Mouse (Mus musculus): ENCODE results near the gene Nedd4.

Nedd4 gene

GRCm38 (mm10) chr9:72722622-72723021, 60.5 kb downstream of the Nedd4 start:
- in situ Hi-C loops (cut with MboI) = no loop called here

DNA sequence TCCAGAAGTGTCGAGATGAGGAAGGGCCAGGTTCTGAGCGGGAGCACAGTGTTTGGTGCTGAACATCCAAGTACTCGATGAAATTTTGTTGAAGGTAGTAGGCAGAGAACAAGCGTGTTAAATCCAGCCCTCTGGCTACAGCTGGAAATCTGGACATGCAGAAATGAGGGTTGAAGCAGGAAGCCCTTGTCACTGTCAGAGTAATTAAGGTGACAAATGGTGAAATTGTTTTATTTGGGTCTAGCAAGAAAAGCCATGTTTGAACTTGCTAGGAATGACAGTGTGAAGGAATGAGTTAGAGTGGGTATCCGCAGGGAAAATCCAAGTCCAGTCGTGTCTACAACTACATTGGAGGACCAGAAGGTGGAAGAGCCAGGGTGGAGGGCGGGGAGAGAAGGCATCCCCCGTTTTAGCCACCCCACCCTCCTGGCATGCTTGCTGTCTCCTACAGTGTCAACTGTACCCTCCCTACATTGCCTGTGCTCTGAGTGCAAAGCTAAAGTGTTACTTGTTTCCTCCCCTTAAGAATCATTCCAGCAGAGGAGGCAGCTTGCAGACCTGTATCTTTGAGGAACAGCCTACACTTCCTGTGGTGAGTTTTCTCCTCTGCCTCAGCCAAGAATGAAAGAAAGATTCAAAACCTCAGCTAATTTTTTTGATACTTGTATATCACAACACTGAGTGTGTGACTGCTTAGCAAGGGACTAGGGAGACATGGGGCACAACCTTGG, 62.5 kb downstream of the Nedd4 start:
- in situ Hi-C loops (cut with MboI) = no loop called here

GRCm38 (mm10) chr9:72733966-72734365, 71.8 kb downstream of the Nedd4 start:
- in situ Hi-C loops (cut with MboI) = no loop called here

DNA sequence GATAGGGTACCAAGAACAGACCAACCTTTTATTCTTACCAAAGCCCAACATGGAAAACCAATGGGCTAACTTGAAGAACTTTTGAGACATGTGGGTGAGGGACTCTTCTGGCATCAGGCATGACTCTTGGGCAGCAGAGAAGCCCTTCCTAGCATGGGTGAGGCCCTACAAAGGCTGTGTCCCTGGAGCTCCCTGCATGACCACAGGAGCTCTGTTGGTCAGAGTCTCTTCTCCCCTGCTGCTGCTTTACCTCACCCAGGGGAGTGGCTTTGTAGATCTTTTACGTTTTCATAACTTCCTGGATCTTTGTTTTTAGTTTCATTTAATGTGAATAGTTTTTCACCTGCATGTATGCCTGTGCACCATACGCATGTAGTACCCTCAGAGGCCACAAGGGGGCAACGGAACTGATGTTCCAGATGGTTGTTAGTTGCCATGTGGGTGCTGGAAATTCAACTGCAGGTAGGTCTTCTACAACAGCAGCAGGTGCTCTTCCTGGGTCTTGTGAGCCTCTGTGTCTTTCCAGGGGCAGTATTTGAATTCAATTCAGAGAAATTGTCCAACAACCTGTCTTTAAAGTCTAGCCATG, 73.8 kb downstream of the Nedd4 start:
- in situ Hi-C loops (cut with MboI) = no loop called here

DNA sequence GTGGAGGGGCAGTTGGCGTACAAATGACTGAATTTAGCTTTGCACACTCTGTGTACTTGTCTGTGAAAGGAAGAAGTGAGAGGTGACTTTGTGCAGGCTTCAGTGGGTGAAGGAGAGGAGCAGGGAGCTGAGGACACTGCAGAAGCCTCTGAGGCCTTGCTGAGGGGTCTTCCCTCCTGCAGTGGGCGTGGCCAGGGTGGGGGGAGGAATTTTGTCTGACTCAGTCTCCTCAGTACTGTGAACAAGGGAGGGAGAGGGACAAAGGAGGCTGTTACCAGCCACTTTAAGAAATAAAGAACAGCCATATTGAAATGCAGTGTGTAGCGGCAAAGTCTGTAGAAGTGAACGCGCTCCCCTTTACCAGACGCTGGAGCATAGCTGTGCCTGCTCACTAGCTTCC, 79.1 kb downstream of the Nedd4 start:
- in situ Hi-C loops (cut with MboI) = no loop called here

DNA sequence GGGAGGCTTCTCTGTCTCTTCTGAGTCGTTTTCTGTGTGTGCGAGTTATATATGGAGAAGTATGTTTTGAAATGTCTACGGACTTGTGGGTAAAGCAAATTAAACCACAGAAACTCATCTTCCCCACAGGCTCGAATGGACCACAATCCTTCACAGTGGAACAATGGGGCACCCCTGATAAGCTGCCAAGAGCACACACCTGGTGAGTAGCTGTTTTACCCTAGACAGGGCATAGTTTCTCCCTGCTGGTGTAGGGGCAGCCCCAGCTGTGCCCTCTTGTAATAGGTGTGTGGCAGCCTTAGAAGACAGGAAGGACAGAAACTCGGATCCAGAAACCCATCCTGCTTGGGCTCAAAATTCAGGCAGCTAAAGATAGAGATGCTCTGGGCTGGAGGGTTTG, 84.1 kb downstream of the Nedd4 start:
- in situ Hi-C loops (cut with MboI) = no loop called here

- in situ Hi-C loops (cut with MboI) = loop anchor here (25.0 kb wide), 1 partner anchor 337 kb away; no protein-coding TSS in a partner anchor
Measured at GRCm38 (mm10) chr9:72750272-72750671, 88.1 kb downstream of the Nedd4 start.

DNA sequence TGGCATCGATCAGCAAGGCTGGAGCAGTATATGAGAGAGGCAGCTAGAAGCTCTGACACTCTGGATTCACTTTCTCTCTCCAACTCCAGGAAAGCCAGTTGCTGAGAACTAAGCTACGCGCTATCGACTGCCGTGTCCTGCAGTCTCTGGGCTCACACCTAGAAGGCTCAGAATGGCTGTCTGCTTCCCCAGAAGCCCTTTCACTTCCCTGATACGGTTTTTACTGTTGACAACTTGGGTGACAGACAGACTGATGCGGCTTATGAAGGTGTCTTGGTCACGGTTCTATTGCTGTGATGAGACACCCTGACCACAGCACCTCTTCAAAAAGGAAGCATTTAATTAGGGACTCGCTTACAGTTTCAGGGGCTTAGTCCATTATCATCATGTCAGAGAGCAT, 90.5 kb downstream of the Nedd4 start:
- in situ Hi-C loops (cut with MboI) = loop anchor here (25.0 kb wide), 1 partner anchor 335 kb away; no protein-coding TSS in a partner anchor

DNA sequence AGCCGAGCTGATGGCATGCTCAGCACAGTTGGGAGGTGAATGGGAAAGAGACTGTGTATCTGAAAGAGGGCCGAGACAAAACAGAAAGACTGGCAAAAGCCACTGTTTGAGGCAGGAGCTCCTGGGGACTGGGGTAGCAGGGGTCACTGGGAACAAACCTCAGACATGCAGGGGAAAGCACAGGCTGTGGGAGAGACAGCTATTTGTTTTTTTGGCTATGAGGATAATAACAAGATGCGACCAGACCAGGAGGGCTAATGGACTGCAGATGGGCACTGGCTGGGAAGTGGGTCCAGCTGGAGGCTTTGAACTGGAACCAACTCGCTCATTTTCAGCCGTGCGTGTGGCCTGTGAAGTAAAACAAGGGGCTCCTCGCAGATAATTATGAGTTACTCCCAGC, 91.6 kb downstream of the Nedd4 start:
- in situ Hi-C loops (cut with MboI) = loop anchor here (25.0 kb wide), 1 partner anchor 334 kb away; no protein-coding TSS in a partner anchor

- in situ Hi-C loops (cut with MboI) = loop anchor here (25.0 kb wide), 1 partner anchor 330 kb away; no protein-coding TSS in a partner anchor
Measured at GRCm38 (mm10) chr9:72757143-72757542, 95.0 kb downstream of the Nedd4 start.

- in situ Hi-C loops (cut with MboI) = loop anchor here (25.0 kb wide), 1 partner anchor 329 kb away; no protein-coding TSS in a partner anchor
Measured at GRCm38 (mm10) chr9:72758705-72759131, 96.6 kb downstream of the Nedd4 start.

DNA sequence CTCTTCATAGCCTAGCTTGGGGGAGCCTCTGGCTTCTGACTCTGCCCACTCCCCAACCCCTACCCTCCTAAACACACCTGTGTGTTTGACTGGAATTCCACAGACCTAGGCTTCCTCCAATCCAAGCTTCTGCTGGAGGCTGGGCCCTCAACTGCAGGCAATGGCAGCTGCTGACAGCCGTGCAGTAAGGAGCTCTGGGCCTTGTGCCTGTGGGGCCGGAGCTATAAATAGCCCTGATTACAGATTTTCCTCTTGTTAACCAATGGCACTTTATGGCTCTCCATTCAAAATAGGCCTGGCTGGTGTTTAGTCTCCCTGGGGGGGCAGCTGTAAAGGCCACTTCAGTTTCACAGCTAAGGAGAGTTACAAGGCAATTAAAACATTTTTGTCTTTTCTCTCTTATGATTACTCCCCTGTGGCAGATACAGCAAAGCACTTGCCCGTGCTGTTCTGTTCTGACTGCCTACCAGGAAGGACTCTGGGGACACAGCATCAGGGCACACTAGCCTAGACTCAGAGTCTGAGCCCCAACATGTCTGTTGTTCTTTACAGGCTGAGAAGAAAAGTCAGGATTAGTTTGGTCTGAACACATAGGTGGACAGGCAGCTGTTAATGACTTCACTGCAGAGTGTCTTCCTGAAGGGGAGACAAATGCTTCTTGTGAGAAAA, 101.0 kb downstream of the Nedd4 start:
- in situ Hi-C loops (cut with MboI) = loop anchor here (10.0 to 25.0 kb wide), 2 partner anchors 122 to 324 kb away; no protein-coding TSS in a partner anchor

DNA sequence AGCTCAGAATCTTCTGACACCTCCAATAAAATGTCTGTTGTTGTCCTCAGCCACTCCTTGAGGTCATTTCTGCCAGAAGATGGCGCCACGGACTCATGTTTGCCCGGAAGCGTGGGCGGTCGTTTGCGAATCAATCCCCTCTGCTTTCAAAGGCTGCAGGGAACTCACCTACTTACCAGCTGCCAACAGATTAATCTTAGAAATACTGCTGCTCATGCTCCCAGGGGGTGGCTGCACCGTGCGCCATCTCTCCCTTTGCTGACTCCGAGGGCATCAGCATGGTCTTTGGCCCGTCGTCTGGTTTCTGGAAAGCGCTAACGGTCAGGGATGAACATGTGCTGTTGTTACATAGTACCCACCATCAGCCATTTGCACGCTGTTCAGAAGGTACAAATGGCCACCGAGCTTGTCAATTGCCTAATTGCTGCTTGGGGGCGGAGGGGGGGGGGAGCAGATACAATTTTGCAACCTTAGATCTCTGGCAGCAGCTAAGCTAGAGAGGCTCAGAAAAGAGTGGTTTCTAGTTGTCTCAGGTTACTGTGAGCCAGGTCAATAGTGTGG, 104.7 kb downstream of the Nedd4 start:
- in situ Hi-C loops (cut with MboI) = loop anchor here (10.0 to 25.0 kb wide), 2 partner anchors 118 to 320 kb away; no protein-coding TSS in a partner anchor

GRCm38 (mm10) chr9:72775022-72775421, 112.9 kb downstream of the Nedd4 start:
- in situ Hi-C loops (cut with MboI) = no loop called here

DNA sequence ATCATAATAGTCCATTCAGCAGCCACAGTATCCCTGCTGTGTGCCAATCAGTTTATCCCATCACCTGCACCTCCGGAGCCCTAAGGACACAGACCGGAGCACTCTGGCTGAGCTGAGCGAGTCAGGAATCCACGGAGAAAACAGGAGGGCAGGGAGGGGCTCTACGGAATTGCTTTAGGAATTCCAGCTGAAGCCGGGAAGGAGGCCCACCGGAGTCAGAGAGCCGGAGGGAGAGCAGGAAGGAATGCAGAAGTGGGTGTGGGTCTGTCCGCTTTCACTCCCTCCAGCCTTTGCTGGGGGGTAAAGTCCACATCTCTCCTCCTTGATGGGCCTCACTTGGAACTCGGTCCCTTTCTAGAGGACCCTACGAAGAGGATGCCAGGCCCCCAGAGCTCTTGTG, 116.9 kb downstream of the Nedd4 start:
- in situ Hi-C loops (cut with MboI) = no loop called here

DNA sequence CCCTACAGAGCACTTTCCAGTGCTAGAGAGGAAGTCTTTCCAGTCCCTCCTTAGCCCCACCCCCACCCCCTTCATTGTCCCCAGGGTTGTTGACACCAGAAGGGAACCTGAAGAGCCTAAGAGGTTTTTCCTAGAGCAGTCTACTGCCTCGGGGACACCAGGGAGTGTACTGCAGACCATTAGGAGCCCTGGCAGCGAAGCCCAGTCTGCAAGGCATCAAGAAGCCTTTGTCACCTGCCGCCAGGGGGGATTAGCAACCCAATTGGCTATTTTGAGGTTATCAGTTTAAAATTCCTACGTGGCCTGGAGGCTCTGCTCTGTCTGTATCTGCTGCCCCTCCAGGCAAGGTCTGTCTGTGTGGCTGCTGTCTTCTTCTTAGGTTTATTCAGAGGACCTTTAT, 117.6 kb downstream of the Nedd4 start:
- in situ Hi-C loops (cut with MboI) = no loop called here

DNA sequence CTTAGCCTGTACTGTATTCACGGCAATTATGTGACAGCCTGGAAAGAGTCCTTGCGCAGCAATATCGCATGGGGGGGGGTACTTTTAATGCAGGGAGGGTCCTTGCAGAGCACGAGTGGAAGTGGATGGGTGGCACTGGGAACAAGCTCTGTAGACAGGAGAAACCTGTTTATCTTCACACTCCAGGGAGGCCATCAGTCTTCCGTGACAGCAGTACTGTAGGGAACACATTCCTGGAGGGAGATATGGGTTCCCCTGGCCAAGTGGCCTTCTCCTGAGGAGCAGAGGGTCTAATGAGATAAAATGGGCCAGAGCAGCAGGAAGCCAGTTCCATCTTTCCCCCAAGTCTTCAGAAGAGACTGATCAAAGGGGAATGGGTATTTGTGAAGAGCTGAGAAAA, 118.5 kb downstream of the Nedd4 start:
- in situ Hi-C loops (cut with MboI) = no loop called here

GRCm38 (mm10) chr9:72781466-72781865, 119.3 kb downstream of the Nedd4 start:
- in situ Hi-C loops (cut with MboI) = no loop called here

DNA sequence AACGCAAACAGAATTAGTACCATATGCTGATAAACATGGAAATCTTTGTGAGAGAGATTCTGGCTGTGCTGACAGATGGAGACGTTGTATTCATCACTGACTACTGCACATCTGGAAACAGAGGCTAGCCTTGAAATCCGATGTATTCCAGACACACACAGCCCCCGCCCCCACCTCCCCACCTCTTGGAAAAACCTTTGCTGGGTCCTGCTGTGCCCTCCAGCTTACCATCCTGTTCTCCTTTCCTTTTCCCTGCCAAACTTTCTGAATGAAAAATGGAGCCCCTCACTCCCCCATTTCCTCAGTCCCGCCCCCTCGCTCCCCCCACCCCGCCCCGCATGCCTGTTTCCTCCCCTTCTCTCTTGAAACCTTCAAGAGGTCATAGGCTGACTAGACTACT, 120.0 kb downstream of the Nedd4 start:
- in situ Hi-C loops (cut with MboI) = no loop called here

DNA sequence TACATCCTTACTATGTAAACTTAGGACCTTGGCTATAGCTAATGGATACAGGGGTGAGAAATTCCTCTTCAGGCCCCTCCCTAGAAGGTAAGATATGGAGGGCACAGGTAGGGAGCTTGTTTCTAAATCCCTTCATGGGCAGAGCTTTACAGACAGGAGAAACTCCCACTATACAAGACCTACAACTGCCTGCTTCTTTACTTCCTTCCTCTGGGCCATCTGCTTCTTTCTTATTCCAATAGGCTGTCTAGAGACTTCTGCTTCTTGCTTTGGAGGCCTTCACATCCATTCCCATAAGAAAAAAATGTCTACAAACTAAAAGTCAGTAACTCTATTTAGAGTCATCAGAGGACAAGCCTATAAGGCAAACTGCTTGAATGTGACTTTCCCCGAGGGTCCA, 125.6 kb downstream of the Nedd4 start:
- in situ Hi-C loops (cut with MboI) = no loop called here

DNA sequence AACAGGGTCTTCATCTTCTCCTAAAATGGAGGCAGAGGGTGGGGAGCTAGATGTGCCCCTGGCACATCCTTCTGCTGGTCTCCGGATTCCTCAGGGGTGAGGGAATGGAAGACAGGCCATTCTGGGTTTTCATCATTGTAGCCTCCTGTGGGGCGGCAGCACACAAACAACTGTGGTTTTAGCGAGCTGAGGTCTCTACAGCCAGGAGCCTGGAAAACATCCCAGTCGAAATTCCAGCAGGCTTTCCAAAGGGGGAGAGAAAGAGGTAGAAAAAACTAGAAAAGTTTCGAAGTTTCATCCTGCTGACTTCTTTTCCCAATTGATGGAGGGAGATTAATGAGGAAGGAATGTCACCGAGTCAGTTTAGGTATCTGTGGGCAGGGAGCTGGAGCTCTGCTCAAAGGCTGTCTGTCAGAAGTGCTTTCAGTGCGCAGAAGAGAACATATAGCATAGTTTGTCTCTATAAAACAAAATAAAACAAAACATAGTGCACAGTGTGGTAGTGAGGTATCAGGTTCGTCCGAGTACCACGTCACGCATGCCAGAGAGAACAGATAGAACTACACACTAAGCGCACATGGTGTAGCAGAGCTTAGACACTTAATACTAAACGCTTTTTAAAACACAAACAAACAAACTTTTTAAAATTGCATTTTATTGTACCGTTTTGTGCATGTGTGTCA, 128.5 kb downstream of the Nedd4 start:
- in situ Hi-C loops (cut with MboI) = no loop called here

GRCm38 (mm10) chr9:72791213-72791582, 129.1 kb downstream of the Nedd4 start:
- in situ Hi-C loops (cut with MboI) = no loop called here
